In genomic region chr1:188000189-188000588, GRCm38 (mm10) we compare ENCODE assay signal across 13 mouse cellular contexts.
A peak's percentile ranks its signal among the peaks of the same experiment; 100 is the strongest.
DNase-seq lines count a peak whose midpoint lies in the region; ATAC-seq and TF ChIP-seq lines count a peak whose summit lies in the region.
"Had no signal": no experiment of that assay in that cellular context is flagged by ENCODE, and none has a peak within 500 bp of the region (broad histone marks: within the 10 kb centered on the region; RNA-seq: fewer than 3 reads in every experiment).

No protein-coding gene starts in this region.

- H3K9ac ChIP-seq in heart, embryonic 11.5 days (ENCODE audit: low read depth, low read length): 0 out of 2 replicates have a peak overlapping the region, but pooled peaks have one; percentile 16
- no peak overlapping the region for H3K9ac ChIP-seq in lung, embryonic 14.5 days
- no peak overlapping the region for H3K9ac ChIP-seq in lung, postnatal 0 days (replicated peaks; ENCODE audit: low read depth)
- H3K9ac ChIP-seq in hindbrain, embryonic 16.5 days (ENCODE audit: low read depth, low read length): no peak overlapping the region
- no peak overlapping the region for H3K9ac ChIP-seq in neural tube, embryonic 14.5 days (replicated peaks; ENCODE audit: low read depth, low read length)

- no peak for TF ChIP-seq EP300 in lung, postnatal 0 days (IDR thresholded peaks at IDR 0.05)

- H3K27me3 ChIP-seq in heart, embryonic 11.5 days (ENCODE audit: control insufficient read depth, insufficient read depth, low read length): no peaks in the 10 kb centered on the region
- 0 out of 2 replicates have a peak, but pooled peaks cover 5% of the 10 kb centered on the region for H3K27me3 ChIP-seq in lung, embryonic 14.5 days (ENCODE audit: insufficient read depth, low read length)
- no peaks in the 10 kb centered on the region for H3K27me3 ChIP-seq in lung, postnatal 0 days (replicated peaks; ENCODE audit: insufficient read depth, low read length)
- no peaks in the 10 kb centered on the region for H3K27me3 ChIP-seq in hindbrain, embryonic 16.5 days (replicated peaks; ENCODE audit: control insufficient read depth, insufficient read depth, low read length)
- H3K27me3 ChIP-seq in neural tube, embryonic 14.5 days (ENCODE audit: control insufficient read depth, insufficient read depth, low read length): no peaks in the 10 kb centered on the region

- DNase-seq in heart, postnatal 14 days: no peak
- peak; percentile 34 for DNase-seq in lung, embryonic 14.5 days
- no peak for DNase-seq in lung, postnatal 0 days (ENCODE audit: low spot score)
- DNase-seq in adrenal gland, postnatal 14 days: no peak
- DNase-seq in frontal cortex, postnatal 10 days (ENCODE audit: low spot score in 2 of 2): no peak
- DNase-seq: cerebellum, adult 18-20 months; kidney, postnatal 25 days; lung, postnatal 14 days; thymus, postnatal 36 days had no signal

- WGBS in heart, embryonic 11.5 days (ENCODE audit: insufficient replicate concordance): 53% methylated on average over 8 of the region's 8 CpGs
- WGBS in lung, embryonic 14.5 days: 24% methylated on average over 8 of the region's 8 CpGs
- 25% methylated on average over 8 of the region's 8 CpGs for WGBS in lung, postnatal 0 days
- WGBS in hindbrain, embryonic 16.5 days: 63% methylated on average over 8 of the region's 8 CpGs
- WGBS in neural tube, embryonic 14.5 days: 48% methylated on average over 8 of the region's 8 CpGs

- peak overlapping the region; percentile 45 for H3K4me3 ChIP-seq in heart, embryonic 11.5 days (ENCODE audit: low read depth, low read length)
- no peak overlapping the region; the same call in 1 of the 2 replicates for H3K4me3 ChIP-seq in lung, embryonic 14.5 days (ENCODE audit: low read depth, low read length)
- H3K4me3 ChIP-seq in lung, postnatal 0 days (ENCODE audit: low read depth, low read length): no peak overlapping the region
- H3K4me3 ChIP-seq in hindbrain, embryonic 16.5 days (ENCODE audit: low read length): peak overlapping the region; percentile 20
- H3K4me3 ChIP-seq in neural tube, embryonic 14.5 days (ENCODE audit: low read depth, low read length): peak overlapping the region; percentile 17; the same call in 1 of the 2 replicates
- H3K4me3 ChIP-seq: embryonic facial prominence, embryonic 10.5 days had no signal

- no peak for TF ChIP-seq CTCF in lung, embryonic 14.5 days (IDR thresholded peaks at IDR 0.05; ENCODE audit: low read depth)
- no peak for TF ChIP-seq CTCF in lung, postnatal 0 days (IDR thresholded peaks at IDR 0.05)

- peaks cover 9% of the 10 kb centered on the region; the same call in 1 of the 2 replicates for H3K4me1 ChIP-seq in heart, embryonic 11.5 days (ENCODE audit: control insufficient read depth, insufficient read depth, low read length)
- no peaks in the 10 kb centered on the region for H3K4me1 ChIP-seq in lung, embryonic 14.5 days (ENCODE audit: insufficient read depth)
- H3K4me1 ChIP-seq in lung, postnatal 0 days (ENCODE audit: insufficient read depth, low read depth, low read length): peaks cover 7% of the 10 kb centered on the region; the same call in 1 of the 2 replicates
- H3K4me1 ChIP-seq in hindbrain, embryonic 16.5 days (ENCODE audit: control insufficient read depth, insufficient read depth, low read depth, low read length): no peaks in the 10 kb centered on the region; the same call in 1 of the 2 replicates
- no peaks in the 10 kb centered on the region for H3K4me1 ChIP-seq in neural tube, embryonic 14.5 days (ENCODE audit: control insufficient read depth, insufficient read depth, low read length)

- no peaks in the 10 kb centered on the region for H3K36me3 ChIP-seq in heart, embryonic 11.5 days (ENCODE audit: control insufficient read depth, insufficient read depth, low read length)
- no peaks in the 10 kb centered on the region for H3K36me3 ChIP-seq in lung, embryonic 14.5 days (ENCODE audit: insufficient read depth)
- no peaks in the 10 kb centered on the region for H3K36me3 ChIP-seq in lung, postnatal 0 days (ENCODE audit: insufficient read depth, low read length)
- no peaks in the 10 kb centered on the region for H3K36me3 ChIP-seq in hindbrain, embryonic 16.5 days (ENCODE audit: control insufficient read depth, insufficient read depth, low read length)
- H3K36me3 ChIP-seq in neural tube, embryonic 14.5 days (ENCODE audit: control insufficient read depth, insufficient read depth, low read length): no peaks in the 10 kb centered on the region
- H3K36me3 ChIP-seq: embryonic facial prominence, embryonic 10.5 days had no signal

- no peak overlapping the region for H3K27ac ChIP-seq in heart, embryonic 11.5 days (ENCODE audit: low read depth, low read length)
- H3K27ac ChIP-seq in lung, embryonic 14.5 days (ENCODE audit: low read depth): no peak overlapping the region
- H3K27ac ChIP-seq in lung, postnatal 0 days (ENCODE audit: low read length): no peak overlapping the region
- H3K27ac ChIP-seq in hindbrain, embryonic 16.5 days (ENCODE audit: low read depth, low read length): no peak overlapping the region
- peak overlapping the region; percentile 34; the same call in 1 of the 2 replicates for H3K27ac ChIP-seq in neural tube, embryonic 14.5 days (ENCODE audit: low read depth, low read length)
- H3K27ac ChIP-seq: embryonic facial prominence, embryonic 10.5 days had no signal

- no peak for ATAC-seq in heart, embryonic 11.5 days (replicated peaks; ENCODE audit: insufficient number of reproducible peaks, low FRiP score, low TSS enrichment)
- no peak for ATAC-seq in lung, embryonic 14.5 days (ENCODE audit: insufficient read depth)
- ATAC-seq in lung, postnatal 0 days: no peak
- no peak for ATAC-seq in hindbrain, embryonic 16.5 days
- no peak for ATAC-seq in neural tube, embryonic 14.5 days (ENCODE audit: low read depth)

- H3K9me3 ChIP-seq in heart, embryonic 11.5 days (replicated peaks; ENCODE audit: control insufficient read depth, low read length): no peaks in the 10 kb centered on the region
- H3K9me3 ChIP-seq in lung, embryonic 14.5 days (ENCODE audit: low read depth, low read length): no peaks in the 10 kb centered on the region
- no peaks in the 10 kb centered on the region for H3K9me3 ChIP-seq in lung, postnatal 0 days (ENCODE audit: low read length)
- H3K9me3 ChIP-seq in hindbrain, embryonic 16.5 days (ENCODE audit: control insufficient read depth, low read length): no peaks in the 10 kb centered on the region
- H3K9me3 ChIP-seq in neural tube, embryonic 14.5 days (ENCODE audit: control insufficient read depth, low read length): no peaks in the 10 kb centered on the region
- H3K9me3 ChIP-seq: embryonic facial prominence, embryonic 10.5 days had no signal

- H3K4me2 ChIP-seq in heart, embryonic 11.5 days: peak overlapping the region; percentile 63
- peak overlapping the region; percentile 35; the same call in 1 of the 2 replicates for H3K4me2 ChIP-seq in lung, embryonic 14.5 days
- no peak overlapping the region for H3K4me2 ChIP-seq in lung, postnatal 0 days (replicated peaks; ENCODE audit: low read depth, low read length)
- H3K4me2 ChIP-seq in hindbrain, embryonic 16.5 days (ENCODE audit: low read length): peak overlapping the region; percentile 33; the same call in 1 of the 2 replicates
- H3K4me2 ChIP-seq in neural tube, embryonic 14.5 days (ENCODE audit: low read depth, low read length): peak overlapping the region; percentile 16; the same call in 1 of the 2 replicates

- intact Hi-C loops in heart, postnatal 14 days (cut with DNase I): no loop called here

Comparison
In these comparisons a context has a peak if more than half of its experiments do, and no peak if none do; other contexts are left out.
1. H3K4me3 ChIP-seq: peak in heart, embryonic 11.5 days (single experiment), hindbrain, embryonic 16.5 days (single experiment) and neural tube, embryonic 14.5 days (single experiment); none in lung, embryonic 14.5 days (single experiment) and lung, postnatal 0 days (single experiment).